Mouse (Mus musculus) MN1 (cell line): ENCODE data around the gene Ccdc40.

Source experiments
- DNase-seq: peaks from one replicate; pipeline ENCODE4 v3.0.0-alpha.2; 2016; ENCODE audit warnings: low spot score

The Ccdc40 gene

DNA sequence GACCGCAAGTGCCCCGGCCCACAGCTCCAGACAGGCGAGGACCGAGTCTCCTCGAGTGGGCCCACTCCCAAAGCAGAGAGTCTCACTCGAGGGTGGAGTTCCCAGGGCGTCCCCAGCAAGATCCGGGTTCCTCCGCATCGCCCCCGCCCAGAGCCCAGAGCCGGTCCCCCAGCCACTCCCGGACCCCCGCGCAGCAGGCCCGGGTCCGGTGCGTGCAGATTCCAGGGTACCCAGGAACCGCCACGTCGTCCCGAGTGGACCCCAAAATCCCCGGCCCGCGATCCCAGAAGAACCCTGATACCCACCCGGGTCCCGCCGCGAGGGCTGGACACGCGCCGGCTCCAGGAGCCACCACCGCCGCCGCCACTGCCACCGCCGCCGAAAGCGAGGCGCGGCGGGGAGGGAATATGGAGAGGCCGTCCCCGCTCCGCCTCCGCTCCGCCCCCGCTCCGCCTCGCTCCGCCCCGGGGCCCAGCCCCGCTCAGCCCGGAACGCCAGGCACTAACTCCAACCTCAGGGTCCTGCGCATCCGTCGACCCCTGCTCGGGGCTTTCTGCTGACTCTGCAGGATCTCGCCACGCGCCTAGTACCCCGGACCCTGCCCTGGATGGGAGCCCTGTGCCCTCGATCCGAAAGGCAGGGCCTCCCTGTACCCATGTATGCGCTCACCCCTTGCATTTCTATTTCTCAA lies at the start of gene Ccdc40, which contains the start of gene Tbc1d16:
TSS of gene Ccdc40 (plus strand) at position 482 of the 691 bp plus-strand sequence.
TSS of gene Tbc1d16 (minus strand) at position 409 of the 691 bp plus-strand sequence.
- peak; percentile 83 for DNase-seq

DNA sequence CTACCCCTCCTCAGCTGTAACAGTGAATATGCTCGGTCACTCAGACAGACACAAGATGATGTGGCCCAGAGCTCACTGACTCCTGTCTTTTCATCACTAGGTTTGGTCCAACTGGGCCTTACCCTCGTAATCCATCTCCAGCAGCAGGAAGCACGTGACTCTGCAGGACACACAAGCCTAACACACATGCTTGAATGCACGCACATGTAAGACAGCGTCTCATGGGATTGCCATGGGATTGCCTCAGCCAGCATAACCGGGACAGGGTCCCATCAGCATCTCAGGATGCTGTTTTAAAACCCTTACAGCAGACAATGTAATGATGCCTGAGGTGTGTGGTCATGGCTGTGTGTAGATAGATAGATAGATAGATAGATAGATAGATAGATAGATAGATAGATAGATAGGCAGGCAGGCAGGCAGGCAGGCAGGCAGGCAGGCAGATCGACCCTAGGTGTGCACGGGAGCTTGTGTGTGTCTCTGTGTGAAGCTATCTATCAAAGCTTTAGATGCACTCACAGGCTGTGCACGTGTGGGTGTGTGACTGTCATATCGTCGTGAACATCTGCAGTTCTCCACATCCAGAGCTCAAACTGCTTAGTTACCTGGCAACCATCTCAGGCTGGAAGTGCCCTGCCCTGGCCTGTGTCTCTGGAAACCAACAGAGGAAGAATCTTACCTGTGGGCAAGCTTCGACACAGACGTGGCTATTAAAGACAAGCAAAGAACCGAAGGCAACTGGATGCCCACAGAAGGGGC lies 47.4 kb upstream of the Ccdc40 start:
- peak; percentile 83 for DNase-seq

DNA sequence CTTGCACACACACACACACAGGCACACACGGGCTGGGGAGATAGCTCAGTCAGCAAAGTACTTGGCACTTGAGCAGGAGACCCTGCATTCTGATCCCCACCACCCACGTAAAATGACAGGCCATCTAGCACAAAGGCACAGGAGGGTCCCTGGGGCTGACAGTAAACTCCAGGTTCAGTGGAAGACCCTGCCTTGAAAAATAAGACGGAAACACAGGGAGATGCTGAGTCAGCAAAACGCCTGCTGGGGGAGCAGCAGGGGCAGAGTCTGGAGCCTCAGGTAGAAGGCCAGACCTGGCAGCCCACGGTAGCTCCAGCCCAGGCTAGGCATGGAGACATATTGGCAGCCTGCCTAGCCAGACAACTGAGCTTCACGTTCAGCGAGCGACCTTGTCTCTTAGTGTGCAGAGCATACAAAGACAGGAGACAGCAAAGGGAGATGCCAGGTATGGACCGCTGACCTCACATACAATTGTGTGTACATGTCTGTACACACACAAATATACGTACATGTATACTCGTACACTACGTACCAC lies 46.4 kb upstream of the Ccdc40 start:
- no peak for DNase-seq

DNA sequence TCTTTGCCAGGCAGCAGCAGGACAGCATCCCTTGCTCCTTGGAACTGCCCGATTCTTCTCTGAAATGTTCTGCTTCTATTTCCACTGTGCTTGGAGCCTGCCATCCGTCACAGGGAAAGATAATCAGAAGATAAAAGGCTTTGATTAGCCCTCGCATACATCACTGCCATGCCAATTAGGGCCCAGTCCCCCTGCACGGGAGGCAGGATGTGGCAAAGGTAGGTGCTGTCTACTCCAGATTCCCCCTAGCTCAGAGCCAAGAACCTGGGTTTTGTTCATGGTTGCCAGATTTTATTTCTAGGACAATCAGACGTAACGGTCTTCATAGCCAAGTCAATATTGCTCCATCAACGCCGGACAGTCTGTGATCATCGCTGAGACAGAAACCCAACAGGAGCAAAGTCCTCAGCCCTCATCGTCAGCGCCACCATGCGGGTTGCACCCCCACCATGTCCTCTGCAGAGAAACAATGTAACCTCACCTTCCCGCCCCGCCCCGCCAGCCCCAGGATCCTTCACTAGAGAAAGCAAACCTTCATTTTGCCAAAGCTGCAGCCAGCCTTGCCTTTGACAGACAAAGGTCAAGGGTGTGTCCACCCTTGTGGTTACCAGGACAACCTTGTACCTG lies 44.6 kb upstream of the Ccdc40 start:
- peak; percentile 56 for DNase-seq

DNA sequence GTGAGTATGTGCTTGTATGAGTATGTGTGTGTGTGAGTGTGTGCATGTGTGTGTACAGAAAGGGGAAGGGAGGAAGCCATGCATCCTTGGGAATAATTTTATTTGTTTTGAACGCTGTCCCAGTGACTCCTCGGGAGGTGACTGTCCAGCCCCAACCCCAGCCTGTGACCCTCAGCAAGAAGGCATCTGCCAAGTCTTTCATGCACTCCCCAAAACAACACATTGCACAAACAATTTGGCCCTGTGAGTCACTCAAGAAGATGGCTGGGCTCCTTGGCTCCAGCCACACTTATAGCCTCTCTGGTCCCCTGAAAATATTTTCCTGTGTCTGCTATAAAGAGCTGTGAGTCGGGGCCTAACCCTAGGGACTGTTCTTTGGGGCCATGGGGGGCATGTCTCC lies 42.0 kb upstream of the Ccdc40 start:
- no peak for DNase-seq

DNA sequence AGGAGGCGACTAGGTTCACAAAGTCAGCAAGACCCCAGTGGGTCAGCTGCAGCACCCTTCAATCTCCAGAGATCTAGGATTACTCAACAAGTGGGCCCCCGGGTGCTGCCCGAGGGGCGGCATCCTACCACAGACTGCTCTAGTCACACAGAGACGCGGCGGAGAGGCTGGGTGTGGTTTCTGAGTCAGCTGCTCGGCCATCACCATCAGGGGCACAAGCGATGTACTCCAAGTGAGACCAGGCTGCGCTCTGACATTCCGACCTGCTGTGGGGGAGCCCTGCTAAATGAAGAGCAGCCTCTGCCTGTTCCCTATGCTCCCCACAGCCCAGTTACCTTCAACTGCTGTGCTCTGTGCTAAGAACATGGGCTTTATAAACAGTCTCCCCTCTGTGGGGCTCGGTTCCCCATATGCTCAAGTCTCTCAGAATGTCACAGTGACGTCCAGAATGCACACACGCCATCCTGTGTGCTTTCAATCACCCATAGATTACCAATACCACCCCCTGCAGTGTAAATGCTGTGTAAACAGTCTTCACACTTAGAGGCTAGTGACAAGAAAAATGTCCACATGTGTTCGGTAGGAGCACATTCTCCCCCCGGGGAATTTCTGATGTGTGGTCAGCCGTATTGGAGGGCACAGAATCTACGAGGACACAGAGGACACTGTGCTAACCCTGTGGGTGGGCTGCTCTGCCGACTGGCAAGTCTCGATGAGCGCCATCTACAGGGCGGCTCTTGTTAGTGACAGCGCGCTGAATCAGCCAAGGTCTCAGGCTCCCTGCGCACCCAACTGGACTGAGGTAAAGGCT lies 41.2 kb upstream of the Ccdc40 start:
- DNase-seq: peak; percentile 63

DNA sequence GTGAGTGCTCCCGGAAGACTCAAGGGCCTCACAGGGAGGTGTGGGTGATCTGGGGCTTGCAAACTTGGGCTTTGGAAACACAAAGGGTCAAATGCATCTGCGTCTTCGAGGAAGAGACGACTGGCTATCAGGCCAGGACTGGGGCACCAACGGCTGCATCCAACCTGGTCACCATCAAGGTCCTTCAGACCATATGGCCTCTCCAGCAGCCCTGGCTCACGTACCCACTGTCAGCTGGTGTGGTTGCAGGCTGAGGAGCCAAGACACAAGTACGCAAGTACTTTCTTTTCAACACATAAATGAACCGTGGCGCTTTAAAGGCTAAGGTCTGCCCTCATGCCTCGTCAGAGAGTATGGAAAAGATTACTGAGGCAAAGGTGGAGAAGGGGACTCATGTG lies 40.6 kb upstream of the Ccdc40 start:
- DNase-seq: no peak

DNA sequence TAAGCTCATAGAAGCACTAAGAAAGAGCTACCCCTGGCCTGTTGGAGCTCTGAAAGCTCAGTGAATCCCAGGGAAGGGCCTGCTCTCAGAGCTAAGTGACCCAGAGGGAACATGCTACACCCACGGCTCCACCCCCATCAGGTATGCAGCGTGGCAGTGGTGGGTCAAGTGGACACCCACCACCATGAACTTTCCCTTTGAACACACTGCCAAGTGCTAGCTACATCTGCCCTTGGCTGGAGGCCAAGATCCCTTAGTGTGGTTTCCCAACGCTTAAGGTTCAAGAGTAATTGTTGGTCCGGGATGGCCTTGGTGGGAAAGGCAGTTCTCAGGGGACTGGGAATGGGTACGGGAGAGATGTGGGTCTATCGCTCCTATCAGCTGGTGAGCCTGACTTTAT lies 40.0 kb upstream of the Ccdc40 start:
- peak; percentile 59 for DNase-seq

DNA sequence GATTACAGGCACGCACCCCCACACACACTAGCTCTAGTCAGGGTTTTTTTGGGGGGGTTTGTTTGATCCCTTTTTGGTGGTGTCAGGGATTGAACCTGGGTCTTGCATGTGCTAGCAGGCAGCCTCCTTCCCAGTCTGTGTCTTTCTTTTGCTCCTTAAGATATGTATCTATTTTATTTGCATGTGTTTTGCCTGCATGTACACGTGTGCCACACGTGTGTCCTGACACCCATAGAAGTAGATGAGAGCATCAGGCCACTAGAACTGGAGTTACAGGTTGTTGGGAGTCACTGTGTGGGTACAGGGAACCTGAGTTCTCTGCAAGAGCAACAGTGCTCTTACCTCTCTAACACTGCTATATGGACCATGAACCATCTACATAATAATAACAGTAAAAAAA lies 39.1 kb upstream of the Ccdc40 start:
- no peak for DNase-seq

DNA sequence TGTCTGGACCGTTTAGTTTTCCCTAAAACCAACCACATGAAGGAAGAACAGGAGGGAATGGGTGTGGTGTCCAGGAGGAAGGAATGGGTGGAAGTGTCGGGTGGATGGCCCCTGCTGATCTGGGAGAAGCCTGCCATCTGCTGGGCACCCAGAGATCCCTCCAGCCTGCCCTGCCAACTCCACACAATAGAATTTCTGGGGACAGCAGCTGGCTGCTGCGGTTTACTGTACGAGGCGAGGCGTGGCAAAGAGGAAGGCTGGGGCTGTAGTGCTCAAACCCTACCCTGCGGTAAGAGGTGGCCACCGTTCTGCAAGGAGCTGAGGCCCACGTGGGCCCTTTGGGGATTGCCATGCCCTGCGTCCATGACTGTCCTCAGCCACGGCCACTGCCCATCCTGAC lies 37.9 kb upstream of the Ccdc40 start:
- DNase-seq: peak; percentile 84

DNA sequence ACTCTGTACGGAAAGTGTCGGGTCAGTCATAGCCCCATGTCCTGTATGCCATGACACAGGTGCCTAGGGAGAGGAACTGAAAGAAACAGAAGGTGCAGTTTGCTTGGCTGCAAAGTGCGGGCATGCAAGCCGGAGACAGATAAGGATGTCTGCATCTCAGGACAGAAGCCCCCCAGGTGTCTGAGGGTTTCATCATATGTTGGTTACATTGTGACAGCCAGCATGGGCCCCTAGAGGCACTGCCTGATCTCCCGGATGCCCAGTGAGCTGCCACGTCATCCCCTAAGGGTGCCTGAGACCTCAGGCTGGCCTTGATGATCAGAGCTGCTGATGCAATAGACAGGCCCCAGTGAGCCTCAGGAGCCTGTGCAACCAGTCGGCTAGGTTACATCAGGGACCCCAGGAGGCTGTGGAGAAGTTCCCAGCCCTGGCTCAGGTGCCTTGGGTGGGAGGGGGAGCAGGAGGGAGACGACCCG lies 36.7 kb upstream of the Ccdc40 start:
- peak; percentile 68 for DNase-seq

DNA sequence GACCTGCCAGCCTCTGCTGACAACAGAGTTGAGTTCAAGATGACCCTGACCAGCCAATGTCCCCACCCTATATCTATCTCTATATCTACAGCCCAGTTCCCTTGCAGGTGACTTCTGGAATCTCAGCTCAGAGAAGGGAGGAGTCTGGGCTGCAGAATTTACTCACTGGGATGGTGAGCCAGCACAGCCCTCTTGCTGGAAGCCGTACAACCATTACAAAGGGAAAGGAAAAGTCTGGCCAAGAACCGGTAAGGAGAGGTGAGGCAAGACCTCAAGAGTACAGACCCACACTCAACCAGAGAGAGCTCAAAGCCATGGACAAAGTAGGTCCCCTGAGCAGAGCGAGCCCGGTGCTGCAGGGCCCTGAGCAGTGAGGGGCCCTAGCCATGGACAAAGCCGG lies 36.2 kb upstream of the Ccdc40 start:
- DNase-seq: no peak

DNA sequence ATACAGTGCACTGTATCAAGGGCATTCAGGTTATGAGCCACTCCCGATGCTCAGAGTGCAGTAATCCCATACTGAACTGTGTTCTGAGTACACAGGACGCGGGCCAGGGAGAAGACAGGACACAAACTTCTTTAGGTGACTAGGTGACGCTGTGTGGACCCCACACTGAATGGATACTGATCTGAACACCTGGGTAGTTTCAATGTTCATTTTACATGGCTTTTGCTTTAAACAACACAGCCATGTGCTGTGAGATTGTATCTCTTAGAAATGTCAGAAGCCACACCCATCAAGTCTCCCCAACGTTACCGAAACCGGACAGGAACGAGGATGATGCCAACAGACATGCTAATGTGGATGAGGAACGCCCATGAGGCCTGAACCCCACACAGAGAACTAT lies 35.8 kb upstream of the Ccdc40 start:
- no peak for DNase-seq

DNA sequence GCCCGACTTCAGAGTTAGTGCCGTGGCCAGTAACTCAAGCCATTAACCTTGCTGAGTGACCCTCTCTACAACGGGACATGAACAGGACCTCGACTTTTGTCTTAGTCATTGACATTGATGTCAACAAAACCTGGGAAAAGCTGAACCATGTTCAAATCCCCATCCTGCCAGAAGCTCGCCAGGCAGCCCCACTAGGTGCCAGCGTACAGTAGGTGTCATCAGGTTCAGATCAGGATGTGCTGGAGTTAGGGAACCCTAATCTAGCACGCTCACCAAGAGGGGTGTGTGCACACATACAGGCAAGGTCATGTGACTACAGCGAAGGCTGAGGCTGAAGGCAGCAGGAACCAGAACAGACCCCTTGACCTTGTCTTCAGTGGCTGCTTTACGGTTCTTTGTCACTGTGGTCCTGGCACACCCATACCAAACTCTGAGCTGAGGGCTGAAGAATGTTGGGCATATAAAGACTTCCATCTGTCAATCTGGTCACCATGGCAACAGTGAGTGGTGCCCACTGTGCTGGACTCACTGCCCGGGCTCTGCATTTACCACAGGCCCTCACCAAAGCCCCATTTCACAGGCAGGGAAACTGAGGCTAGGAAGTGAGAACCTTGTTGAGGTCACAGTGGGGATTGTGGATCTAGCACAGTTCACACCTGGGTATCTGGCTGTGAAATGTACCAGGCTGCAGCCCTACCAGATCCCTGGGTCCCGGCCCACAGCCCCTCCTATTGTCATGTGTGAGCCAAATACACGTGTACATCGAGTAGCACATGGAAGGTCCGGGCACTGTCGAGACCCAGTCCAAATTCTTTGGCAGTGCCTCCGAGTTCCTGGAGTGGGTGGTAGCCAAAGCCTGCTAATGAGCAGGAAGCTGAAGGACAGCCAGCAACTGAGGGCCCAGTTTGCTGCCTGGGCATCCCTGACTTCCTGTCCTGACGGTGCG lies 30.5 kb upstream of the Ccdc40 start:
- no peak for DNase-seq

DNA sequence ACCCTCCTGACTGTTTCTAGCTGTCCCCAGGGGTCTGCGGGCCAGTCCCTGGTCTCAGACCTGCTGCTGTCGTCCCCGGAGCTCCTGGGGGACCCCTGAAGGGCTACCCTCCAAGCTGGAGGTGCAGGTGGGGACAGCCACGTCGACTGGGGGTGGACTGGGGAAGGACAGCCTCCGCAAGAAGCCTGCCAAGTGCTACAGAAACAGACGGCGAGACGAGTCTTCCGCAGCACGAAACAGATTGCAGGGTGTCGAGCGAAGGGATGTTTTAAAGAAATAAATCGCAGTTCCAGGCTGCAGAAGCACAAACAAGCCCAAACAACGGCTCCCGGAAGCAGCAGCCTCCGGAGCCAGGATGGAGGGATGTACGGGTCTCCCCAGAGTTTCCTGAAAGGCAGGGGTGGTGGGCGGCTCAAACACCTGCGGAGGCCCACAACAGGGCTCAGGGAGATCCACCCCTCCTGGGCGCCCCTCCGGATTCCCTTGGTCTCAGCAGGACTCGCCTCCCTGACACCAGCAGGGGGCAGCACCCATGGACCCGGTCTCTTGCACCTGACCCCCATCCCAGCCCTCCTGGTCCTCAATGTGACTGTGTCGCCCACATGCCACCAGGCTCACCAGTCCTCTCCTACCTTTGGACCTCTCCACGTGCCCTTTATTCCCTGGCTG lies 29.7 kb upstream of the Ccdc40 start:
- no peak for DNase-seq

DNA sequence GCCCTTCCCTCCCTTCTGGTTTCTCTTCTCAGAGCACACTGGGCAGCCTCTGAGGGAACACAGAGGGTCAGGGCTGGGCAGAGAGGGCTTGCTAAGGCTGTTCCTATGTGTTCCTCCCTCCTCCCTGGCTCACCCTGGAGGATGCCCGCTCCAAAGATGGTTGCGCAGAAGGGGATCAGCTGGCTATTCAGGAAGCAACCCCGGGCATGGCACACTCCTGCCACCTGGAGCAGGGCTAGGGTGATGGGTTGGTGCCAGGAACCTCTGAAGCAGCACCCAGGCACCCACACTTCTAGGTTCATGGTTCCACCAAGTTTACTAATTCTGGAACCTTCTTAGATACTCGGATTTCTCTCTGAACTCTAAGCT lies 29.2 kb upstream of the Ccdc40 start:
- DNase-seq: no peak

DNA sequence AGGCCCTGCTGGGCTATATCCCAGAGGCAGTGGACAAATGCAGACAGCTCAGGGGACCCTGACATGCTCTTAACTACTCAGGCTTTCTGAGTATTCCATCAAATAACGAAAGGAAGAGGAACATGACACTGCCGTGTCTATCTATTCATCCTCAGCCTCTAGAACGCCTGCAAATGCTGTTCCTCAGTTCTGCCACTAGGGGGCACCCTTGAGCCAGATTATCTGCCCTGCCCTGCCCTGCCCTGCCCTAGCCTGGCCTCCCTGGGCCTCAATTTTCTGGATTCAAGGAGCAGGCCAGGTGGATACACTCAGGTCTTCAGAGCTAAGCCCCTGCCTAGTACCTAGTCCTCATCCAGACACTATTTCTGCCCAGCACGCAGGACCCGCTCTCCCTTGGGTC lies 24.9 kb upstream of the Ccdc40 start:
- DNase-seq: no peak

DNA sequence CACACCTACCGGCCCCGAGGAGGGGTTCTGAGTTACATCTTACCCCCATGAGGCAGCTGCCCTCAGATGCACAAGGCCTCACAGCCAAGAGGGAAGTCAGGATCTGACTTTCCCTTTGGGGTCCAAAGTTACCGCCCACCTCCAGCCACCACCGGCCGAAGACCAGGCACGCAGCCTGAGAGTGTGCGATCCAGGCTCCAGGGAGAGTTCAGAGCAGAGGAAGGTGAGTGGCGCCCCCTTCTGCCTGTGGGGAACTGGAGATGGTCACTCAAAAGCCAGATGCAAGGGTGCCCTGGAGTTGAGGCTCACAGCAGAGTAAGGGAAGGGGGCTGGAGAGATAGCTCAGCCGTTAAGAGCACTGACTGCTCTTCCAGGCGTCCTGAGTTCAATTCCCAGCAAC lies 22.6 kb upstream of the Ccdc40 start:
- DNase-seq: no peak

DNA sequence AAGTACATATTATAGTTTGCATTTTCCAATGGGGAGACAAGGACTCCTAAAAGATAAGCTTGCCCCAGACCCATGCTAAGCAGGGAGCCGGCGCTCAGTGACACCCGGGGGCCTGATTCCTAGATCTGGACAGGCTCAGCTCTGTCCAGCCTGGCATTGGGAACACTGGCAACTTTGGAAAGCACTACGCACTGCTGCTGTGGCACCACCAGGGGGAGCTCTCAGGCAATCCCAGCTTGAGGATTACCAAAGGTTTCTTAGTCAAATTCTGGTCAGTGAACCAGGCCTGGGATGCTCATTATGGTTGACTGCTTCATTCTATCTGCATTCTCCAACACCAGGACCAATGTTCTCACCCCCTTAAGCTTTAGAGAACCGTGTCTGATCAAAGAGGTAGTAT lies 21.8 kb upstream of the Ccdc40 start:
- peak; percentile 82 for DNase-seq

DNA sequence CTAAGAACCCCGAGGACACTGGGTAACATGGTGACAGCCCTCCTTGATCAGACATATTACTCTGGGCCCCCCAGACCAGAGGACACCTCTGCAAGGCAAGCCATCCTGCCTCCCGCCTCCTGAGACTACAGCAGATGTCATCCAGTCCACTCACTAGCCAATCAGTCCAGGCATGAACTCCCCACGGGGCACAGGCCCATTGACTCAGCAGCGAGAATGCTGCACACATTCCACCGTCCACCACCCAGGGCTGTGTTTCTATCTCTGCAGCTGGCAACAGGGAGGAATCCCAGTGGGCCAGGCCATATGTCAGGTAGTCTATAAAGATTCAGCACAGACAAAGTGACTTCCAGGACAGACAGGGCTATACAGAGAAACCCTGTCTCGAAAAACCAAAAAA lies 20.4 kb upstream of the Ccdc40 start:
- DNase-seq: no peak
